Mouse (Mus musculus): ENCODE data around the gene Calm1. TPM values are rescaled to one million over a fixed set of nuclear protein-coding genes. Genes with fewer than 3 reads are reported as not detected.
"Not testable (repeated sequence)": the region's sequence is repeated elsewhere in the genome, so short reads cannot be mapped to it uniquely, and the experiment has no call there.

Calm1 gene
- polyA plus RNA-seq, 1 experiment from 2014 or later, result 1,764 TPM

GRCm38 (mm10) chr12:100212397-100212796 lies 13.2 kb downstream of the Calm1 start:
- Histone ChIP-seq H3K4me1 (peaks cover 16% of the 10 kb centered on the region), H3K36me3 (peaks cover 16% of the 10 kb centered on the region; the same call in 1 of the 2 replicates), H3K27ac (peak overlapping the region; percentile 67), H3K27me3 (replicated peaks) (no peaks in the 10 kb centered on the region), H3K4me2 (no peak overlapping the region), H3K9ac (no peak overlapping the region), H3K9me3 (no peaks in the 10 kb centered on the region), H3K4me3 (replicated peaks) (no peak overlapping the region)
- WGBS, result 40% methylated on average over 3 of the region's 3 CpGs
- peak; percentile 54; the same call in 1 of the 2 replicates for ATAC-seq (ENCODE audit: insufficient read depth, low FRiP score, low read depth)

GRCm38 (mm10) chr12:100213162-100213561 lies 13.9 kb downstream of the Calm1 start:
- WGBS, result 78% methylated on average over 2 of the region's 2 CpGs
- Histone ChIP-seq H3K9me3 (no peaks in the 10 kb centered on the region), H3K4me1 (peaks cover 16% of the 10 kb centered on the region), H3K9ac (no peak overlapping the region), H3K27me3 (replicated peaks) (no peaks in the 10 kb centered on the region), H3K36me3 (0 out of 2 replicates have a peak, but pooled peaks cover 13% of the 10 kb centered on the region), H3K4me2 (no peak overlapping the region), H3K4me3 (replicated peaks) (no peak overlapping the region), H3K27ac (no peak overlapping the region)
- ATAC-seq (ENCODE audit: insufficient read depth, low FRiP score, low read depth), result no peak

- 91% methylated on average over 10 of the region's 10 CpGs for WGBS
- Histone ChIP-seq H3K4me2 (no peak overlapping the region), H3K27me3 (replicated peaks) (no peaks in the 10 kb centered on the region), H3K36me3 (0 out of 2 replicates have a peak, but pooled peaks cover 9% of the 10 kb centered on the region), H3K4me3 (replicated peaks) (no peak overlapping the region), H3K4me1 (peaks cover 16% of the 10 kb centered on the region), H3K9me3 (no peaks in the 10 kb centered on the region), H3K9ac (no peak overlapping the region), H3K27ac (no peak overlapping the region)
- ATAC-seq (ENCODE audit: insufficient read depth, low FRiP score, low read depth), result no peak
Observed at GRCm38 (mm10) chr12:100214156-100214555, 14.9 kb downstream of the Calm1 start.

GRCm38 (mm10) chr12:100214738-100215137 lies 15.5 kb downstream of the Calm1 start:
- WGBS, result 60% methylated on average over 3 of the region's 3 CpGs
- no peak overlapping the region for H3K27ac ChIP-seq
- H3K4me3 ChIP-seq (replicated peaks), result no peak overlapping the region
- no peak for ATAC-seq (ENCODE audit: insufficient read depth, low FRiP score, low read depth)
- no peaks in the 10 kb centered on the region for H3K27me3 ChIP-seq (replicated peaks)
- H3K4me1 ChIP-seq, result peaks cover 16% of the 10 kb centered on the region
- H3K9me3 ChIP-seq, result no peaks in the 10 kb centered on the region
- 0 out of 2 replicates have a peak, but pooled peaks cover 4% of the 10 kb centered on the region for H3K36me3 ChIP-seq
- H3K4me2 ChIP-seq, result no peak overlapping the region
- H3K9ac ChIP-seq, result no peak overlapping the region

- not testable (repeated sequence) for H3K4me2 ChIP-seq; H3K27me3 ChIP-seq (replicated peaks); H3K36me3 ChIP-seq; H3K9me3 ChIP-seq; H3K27ac ChIP-seq; H3K4me3 ChIP-seq (replicated peaks); ATAC-seq (ENCODE audit: insufficient read depth, low FRiP score, low read depth); H3K9ac ChIP-seq; H3K4me1 ChIP-seq
- 94% methylated on average over 2 of the region's 2 CpGs for WGBS
Observed at GRCm38 (mm10) chr12:100217087-100217486, 17.9 kb downstream of the Calm1 start.

GRCm38 (mm10) chr12:100220012-100220411 lies 20.8 kb downstream of the Calm1 start:
- 58% methylated on average over 4 of the region's 4 CpGs for WGBS
- no peaks in the 10 kb centered on the region for H3K36me3 ChIP-seq
- ATAC-seq (ENCODE audit: insufficient read depth, low FRiP score, low read depth), result no peak
- H3K9me3 ChIP-seq, result no peaks in the 10 kb centered on the region
- no peak overlapping the region for H3K9ac ChIP-seq
- no peak overlapping the region for H3K27ac ChIP-seq
- no peak overlapping the region for H3K4me3 ChIP-seq (replicated peaks)
- peaks cover 9% of the 10 kb centered on the region; the same call in 1 of the 2 replicates for H3K4me1 ChIP-seq
- H3K4me2 ChIP-seq, result no peak overlapping the region
- H3K27me3 ChIP-seq (replicated peaks), result no peaks in the 10 kb centered on the region

GRCm38 (mm10) chr12:100221608-100222321 lies 22.5 kb downstream of the Calm1 start:
- Histone ChIP-seq H3K4me1 (peaks cover 9% of the 10 kb centered on the region; the same call in 1 of the 2 replicates), H3K9ac (no peak overlapping the region), H3K27me3 (replicated peaks) (no peaks in the 10 kb centered on the region), H3K4me2 (no peak overlapping the region), H3K4me3 (replicated peaks) (no peak overlapping the region), H3K36me3 (no peaks in the 10 kb centered on the region), H3K27ac (no peak overlapping the region), H3K9me3 (no peaks in the 10 kb centered on the region)
- WGBS, result 38% methylated on average over 11 of the region's 11 CpGs
- ATAC-seq (ENCODE audit: insufficient read depth, low FRiP score, low read depth), result no peak

GRCm38 (mm10) chr12:100222322-100222993 lies 23.2 kb downstream of the Calm1 start:
- Histone ChIP-seq H3K4me2 (no peak overlapping the region), H3K36me3 (no peaks in the 10 kb centered on the region), H3K27ac (no peak overlapping the region), H3K27me3 (replicated peaks) (no peaks in the 10 kb centered on the region), H3K9me3 (no peaks in the 10 kb centered on the region), H3K9ac (no peak overlapping the region), H3K4me1 (peaks cover 9% of the 10 kb centered on the region; the same call in 1 of the 2 replicates), H3K4me3 (replicated peaks) (no peak overlapping the region)
- no peak for ATAC-seq (ENCODE audit: insufficient read depth, low FRiP score, low read depth)
- WGBS, result 76% methylated on average over 13 of the region's 13 CpGs

- ATAC-seq (ENCODE audit: insufficient read depth, low FRiP score, low read depth), result no peak
Observed at GRCm38 (mm10) chr12:100223531-100223930, 24.3 kb downstream of the Calm1 start.

GRCm38 (mm10) chr12:100225196-100225595 lies 26.0 kb downstream of the Calm1 start:
- Histone ChIP-seq H3K4me2 (no peak overlapping the region), H3K9me3 (no peaks in the 10 kb centered on the region), H3K27ac (no peak overlapping the region), H3K4me1 (peaks cover 12% of the 10 kb centered on the region; the same call in 1 of the 2 replicates), H3K36me3 (no peaks in the 10 kb centered on the region), H3K27me3 (replicated peaks) (no peaks in the 10 kb centered on the region), H3K9ac (no peak overlapping the region), H3K4me3 (replicated peaks) (no peak overlapping the region)
- 75% methylated on average over 4 of the region's 4 CpGs for WGBS
- ATAC-seq (ENCODE audit: insufficient read depth, low FRiP score, low read depth), result no peak

More at GRCm38 (mm10) chr12:100223531-100223930, 24.3 kb downstream of the Calm1 start:
- Histone ChIP-seq H3K4me2 (no peak overlapping the region), H3K9me3 (no peaks in the 10 kb centered on the region), H3K4me3 (replicated peaks) (no peak overlapping the region), H3K4me1 (peaks cover 9% of the 10 kb centered on the region; the same call in 1 of the 2 replicates), H3K27ac (no peak overlapping the region), H3K27me3 (replicated peaks) (no peaks in the 10 kb centered on the region), H3K36me3 (no peaks in the 10 kb centered on the region), H3K9ac (no peak overlapping the region)
- WGBS, result 61% methylated on average over 8 of the region's 8 CpGs

- Histone ChIP-seq H3K9me3 (no peaks in the 10 kb centered on the region), H3K4me2 (no peak overlapping the region), H3K4me1 (peaks cover 12% of the 10 kb centered on the region; the same call in 1 of the 2 replicates), H3K4me3 (replicated peaks) (no peak overlapping the region), H3K36me3 (no peaks in the 10 kb centered on the region), H3K9ac (no peak overlapping the region), H3K27me3 (replicated peaks) (no peaks in the 10 kb centered on the region), H3K27ac (no peak overlapping the region)
- WGBS, result 67% methylated on average over 5 of the region's 5 CpGs
- no peak for ATAC-seq (ENCODE audit: insufficient read depth, low FRiP score, low read depth)
Observed at GRCm38 (mm10) chr12:100226073-100226472, 26.8 kb downstream of the Calm1 start.

- 73% methylated on average over 8 of the region's 8 CpGs for WGBS
- Histone ChIP-seq H3K27me3 (replicated peaks) (no peaks in the 10 kb centered on the region), H3K4me3 (replicated peaks) (no peak overlapping the region), H3K9ac (no peak overlapping the region), H3K36me3 (no peaks in the 10 kb centered on the region), H3K4me1 (peaks cover 10% of the 10 kb centered on the region; the same call in 1 of the 2 replicates), H3K4me2 (no peak overlapping the region), H3K9me3 (no peaks in the 10 kb centered on the region), H3K27ac (no peak overlapping the region)
- no peak for ATAC-seq (ENCODE audit: insufficient read depth, low FRiP score, low read depth)
Observed at GRCm38 (mm10) chr12:100226621-100227020, 27.4 kb downstream of the Calm1 start.
